Mouse (Mus musculus): ENCODE measurements around the gene Paics.
"Not testable (repeated sequence)": the region's sequence is repeated elsewhere in the genome, so short reads cannot be mapped to it uniquely, and the experiment has no call there.

Paics gene

DNA sequence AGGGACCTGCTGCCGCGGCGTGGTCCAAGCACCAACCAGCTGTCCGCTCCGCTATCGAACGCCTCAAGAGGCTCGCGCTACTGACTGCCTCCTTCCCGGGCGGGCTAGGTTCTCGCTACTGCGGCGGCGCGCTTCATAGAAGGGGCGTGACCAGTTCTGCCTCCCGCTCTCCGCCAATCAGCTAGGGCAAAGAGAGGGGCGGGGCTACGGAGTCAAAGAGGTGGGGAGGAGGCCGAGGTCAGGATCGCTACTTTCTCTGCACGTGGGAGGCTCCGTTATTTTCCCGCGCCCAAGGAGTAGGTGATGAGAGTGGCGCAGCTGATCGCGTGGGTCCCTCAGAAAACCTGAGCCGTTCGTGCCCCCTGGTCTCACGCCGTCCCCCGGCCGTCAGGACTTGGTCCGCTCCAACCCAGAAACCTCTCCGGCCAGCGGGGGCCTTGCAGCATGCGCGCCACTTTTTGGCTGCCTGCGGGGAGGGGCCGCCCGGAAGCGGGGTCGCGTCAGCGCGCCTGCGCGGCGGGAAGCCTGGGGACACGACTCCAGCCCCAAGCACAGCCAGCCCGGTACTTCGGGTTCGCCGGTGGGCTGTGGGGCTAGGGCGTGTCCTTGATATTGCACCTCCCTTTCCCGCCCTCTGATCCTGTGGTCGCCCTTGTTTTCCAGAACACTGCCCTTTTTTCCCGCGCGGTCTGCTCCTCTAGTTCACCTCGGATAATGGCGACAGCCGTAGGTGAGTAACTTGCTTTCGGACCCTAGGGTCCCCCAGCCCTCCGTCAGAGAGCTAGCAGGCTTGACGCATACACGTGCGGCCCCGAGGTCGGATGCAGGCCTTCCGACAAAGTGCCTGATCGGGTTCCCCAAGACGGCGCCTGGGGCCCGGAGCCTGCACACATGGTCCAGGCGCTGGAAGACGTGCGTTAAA, at the start of gene Paics, which contains the start of gene Ppat:
Gene Paics, plus strand, starts transcription at position 202 of the 922 bp plus-strand sequence.
Gene Ppat, minus strand, starts transcription at position 473 of the 922 bp plus-strand sequence.
- DNase-seq (ENCODE audit: low spot score in 2 of 2), result peak; percentile 97 to 98

DNA sequence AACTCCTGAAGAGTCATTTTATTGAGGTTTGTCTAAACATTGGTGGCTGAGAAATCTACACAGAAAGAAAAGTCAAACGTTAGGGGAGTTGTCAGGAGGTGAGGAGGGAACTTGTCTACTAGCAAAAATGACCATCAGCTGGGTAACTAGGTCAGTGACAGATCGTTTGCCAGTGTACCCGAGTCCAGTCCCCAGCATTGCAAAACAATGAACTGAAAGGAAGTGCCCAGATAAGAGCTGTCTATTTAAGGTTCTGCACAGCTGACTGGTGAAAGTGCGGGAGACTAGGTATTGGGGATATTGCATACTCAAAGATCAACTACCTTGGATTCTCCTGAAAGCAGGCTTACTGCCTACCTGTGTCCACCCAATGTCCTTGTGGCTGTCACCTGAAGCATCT, 49.0 kb upstream of the Paics start:
- no peak for DNase-seq (ENCODE audit: low spot score in 2 of 2)

DNA sequence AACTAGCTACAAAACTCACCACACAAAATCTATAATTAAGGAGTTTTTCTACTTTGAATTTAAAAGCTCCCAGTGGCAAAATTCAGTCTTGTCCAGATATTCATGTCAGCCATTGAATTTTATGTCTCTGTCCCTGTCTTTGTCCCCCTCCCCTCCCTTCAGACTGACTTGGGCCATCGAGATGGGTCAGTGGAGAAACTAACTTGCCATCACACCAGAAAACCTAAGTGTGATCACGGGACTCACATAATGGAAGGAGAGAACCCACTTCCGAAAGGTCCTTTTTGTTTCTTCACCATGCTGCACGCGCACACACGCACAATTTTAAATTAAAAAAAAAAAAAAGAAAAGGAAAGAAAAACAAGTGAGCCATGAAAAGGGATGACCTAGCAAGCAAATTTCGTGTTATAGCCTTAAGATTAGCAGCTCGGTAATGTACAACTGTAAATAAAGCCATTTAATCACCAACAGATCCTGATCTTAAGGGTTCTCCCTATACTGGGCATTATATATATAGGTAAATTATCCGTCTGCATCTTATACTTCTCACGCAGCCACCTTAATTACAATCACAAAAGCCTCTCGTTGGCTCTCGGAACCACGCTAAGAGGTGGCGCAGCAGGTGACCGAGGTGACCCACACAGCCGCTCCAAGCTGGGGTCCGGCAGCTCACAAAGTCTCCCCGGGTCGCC, 46.2 kb upstream of the Paics start:
- DNase-seq (ENCODE audit: low spot score in 2 of 2), result no peak

DNA sequence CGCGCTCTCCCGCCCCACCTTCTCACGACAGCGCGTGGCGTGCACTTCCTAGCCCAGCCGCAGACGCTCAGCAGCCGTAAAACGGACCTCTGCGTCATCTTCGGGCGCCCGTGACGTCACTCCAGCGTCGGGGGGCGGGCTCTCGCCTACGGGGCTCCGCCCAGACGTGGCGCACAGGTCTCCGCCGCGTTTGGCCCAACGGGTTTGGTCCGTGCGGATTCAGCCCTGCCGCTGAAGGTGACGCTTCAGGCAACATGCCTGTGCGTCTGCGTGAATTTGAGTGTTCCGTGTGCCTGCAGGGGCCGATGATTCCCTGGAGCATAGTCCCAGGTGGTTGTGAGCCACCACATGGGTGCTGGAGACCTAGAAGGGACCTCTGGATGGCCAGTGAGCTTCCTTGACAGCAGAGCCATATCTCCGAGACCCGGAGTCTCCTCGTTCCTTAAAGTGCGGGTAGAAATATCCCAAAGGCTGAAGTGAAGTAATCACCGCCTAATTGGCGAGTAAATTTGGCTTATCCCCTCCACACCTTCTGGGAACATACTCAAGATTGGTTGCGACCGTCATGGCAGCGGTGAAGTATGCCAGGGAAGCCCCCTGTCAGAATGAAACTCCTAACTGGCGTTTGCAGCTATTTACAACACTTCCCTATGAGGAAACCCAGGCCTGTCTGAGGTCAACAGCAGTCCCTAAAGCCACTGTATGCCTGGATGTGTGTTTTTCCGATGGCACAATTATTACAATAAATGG, 45.5 kb upstream of the Paics start, which contains the start of gene Aasdh:
Gene Aasdh, minus strand, starts transcription at position 110 of the 750 bp plus-strand sequence.
- peak; percentile 96 to 97 for DNase-seq (ENCODE audit: low spot score in 2 of 2)

DNA sequence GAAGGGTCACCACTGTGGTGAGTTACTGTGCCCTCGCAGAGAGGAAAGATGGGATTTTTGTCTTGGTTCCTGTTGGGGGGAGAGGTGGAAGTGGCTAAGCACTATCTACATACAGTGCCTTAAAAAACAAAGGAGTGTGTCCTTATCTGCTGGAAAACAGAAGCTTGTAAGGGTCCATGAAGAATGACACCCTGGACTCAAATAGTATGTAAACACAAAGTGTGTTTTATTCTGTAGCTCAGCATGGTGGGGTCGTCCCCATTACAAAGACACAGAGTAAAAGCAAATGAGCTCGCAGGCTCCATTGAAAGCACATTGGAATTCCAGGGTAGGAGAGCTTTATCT, 45.0 kb upstream of the Paics start:
- no peak for DNase-seq (ENCODE audit: low spot score in 2 of 2)

DNA sequence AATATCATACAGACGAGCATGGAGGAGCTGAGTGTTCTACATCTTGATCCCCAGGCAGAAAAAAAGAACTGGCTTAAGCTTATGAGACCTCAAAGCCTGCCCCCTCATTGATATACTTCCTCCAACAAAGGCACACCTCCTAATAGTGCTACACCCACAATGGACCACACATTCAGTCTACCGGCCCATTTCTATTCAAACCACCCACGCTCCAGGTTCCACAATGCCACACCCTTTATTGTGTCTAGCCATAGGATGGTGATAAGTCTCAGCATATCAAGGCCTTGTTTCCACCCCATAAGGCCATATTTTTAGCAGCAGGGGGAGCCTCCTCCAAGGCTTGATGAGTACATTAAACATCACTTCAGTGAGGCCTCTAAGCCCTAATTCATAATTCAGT, 40.3 kb upstream of the Paics start:
- DNase-seq (ENCODE audit: low spot score in 2 of 2), result no peak

DNA sequence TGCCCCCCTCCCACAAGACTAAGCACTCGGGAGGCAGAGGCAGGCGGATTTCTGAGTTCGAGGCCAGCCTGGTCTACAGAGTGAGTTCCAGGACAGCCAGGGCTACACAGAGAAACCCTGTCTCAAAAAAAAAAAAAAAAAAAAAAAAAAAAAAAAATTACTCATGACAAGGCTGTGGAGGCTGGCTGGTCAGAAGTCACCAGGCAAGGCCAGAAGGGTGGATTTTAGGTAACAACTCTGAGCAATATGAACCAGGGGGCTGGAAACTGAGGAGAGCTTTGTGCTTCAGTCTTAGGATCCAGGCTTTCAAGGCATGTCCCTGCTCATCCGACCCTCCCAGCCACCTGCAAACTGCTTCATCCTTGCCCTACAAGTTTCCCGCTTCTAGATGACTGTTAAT, 38.6 kb upstream of the Paics start:
- not testable (repeated sequence) for DNase-seq (ENCODE audit: low spot score in 2 of 2)

DNA sequence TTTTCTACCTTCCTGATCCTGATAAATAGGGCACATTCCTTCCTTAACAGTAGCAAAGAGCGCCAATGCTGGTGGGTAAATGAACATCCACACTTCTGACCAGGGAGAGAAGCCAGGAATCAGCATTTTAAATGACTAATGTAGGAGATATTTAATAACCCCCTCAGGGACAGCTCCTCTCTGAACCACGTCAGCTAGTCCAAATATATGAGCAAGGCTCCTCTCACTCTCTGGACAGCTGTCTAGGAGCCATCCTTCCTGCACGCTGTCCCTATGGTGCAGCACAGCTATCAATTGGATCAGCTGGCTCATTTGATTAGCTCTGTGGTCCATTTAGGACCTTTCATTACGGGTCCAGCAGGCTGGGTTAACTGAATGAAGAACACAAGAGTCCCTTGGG, 28.3 kb upstream of the Paics start:
- DNase-seq (ENCODE audit: low spot score in 2 of 2), result no peak

DNA sequence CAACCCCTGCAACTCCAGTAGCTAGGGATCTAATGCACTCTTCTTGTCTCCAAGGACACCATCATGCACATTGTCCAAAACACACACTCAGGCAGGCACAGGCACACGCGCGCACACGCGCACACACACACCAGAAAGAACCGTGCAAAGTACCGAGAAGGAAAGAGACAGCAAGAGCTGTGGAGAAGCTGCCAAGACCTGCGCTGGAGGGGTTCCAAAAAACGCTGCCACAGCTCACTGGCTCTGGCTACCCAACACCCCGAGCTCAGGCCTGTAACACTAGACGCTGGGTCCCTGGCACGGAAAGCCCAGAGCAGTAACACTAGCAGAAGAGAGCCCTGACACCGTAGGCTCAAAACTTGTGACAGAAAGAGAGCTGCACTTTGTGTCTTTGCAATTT, 27.7 kb upstream of the Paics start:
- DNase-seq (ENCODE audit: low spot score in 2 of 2), result peak; percentile 44 to 51

DNA sequence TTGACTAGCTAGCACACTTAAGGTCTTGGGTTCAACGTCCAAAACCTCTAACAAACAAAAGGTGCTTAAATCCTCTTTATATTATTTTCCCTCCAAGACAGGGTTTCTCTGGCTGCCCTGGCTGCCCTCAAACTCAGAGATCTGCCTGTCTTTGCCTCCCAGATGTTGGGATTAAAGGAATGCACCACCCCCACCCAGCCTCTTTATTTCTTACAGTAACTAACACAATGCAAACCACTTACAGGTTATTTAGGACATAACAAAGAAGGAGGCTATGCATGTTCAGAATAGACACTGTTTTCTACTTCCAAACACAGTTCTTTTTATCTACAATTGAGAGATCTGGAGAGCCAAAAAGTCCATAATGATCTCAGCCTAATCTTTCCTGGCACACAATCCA, 26.8 kb upstream of the Paics start:
- DNase-seq (ENCODE audit: low spot score in 2 of 2), result no peak

DNA sequence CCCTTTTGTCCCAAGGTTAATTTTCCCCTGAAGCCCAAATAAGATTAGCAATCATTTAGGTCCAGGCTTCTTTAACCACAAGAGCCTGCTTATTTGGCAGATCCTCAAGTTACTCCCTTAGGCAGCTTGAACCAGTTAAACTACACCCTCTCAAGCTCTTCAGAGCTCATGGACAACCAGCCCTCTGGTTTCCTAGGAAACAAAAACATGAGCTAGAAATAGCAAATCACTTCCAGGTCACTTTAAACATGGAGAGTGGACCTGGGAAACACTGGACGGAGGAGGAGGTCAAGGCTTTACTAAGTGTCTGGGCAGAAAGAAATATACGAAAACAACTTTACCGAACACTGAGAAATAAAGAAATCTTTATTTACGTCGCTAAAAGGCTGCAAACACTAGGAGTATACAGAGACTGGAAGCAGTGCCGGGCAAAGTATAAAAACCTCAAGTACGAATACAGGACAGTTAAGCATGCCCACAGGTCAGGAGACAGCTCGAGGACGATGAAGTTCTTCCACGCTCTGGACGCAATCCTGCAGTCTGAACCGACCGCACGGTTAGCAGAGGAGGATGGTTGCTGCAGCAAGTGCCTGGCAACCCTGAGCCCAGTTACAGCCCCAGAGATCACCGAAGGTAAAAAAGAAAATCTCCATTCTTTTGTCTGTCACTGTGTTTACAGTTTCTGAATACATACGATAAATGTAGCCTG, 22.8 kb upstream of the Paics start:
- DNase-seq (ENCODE audit: low spot score in 2 of 2), result peak in 1 of 2 experiments; percentile 24

DNA sequence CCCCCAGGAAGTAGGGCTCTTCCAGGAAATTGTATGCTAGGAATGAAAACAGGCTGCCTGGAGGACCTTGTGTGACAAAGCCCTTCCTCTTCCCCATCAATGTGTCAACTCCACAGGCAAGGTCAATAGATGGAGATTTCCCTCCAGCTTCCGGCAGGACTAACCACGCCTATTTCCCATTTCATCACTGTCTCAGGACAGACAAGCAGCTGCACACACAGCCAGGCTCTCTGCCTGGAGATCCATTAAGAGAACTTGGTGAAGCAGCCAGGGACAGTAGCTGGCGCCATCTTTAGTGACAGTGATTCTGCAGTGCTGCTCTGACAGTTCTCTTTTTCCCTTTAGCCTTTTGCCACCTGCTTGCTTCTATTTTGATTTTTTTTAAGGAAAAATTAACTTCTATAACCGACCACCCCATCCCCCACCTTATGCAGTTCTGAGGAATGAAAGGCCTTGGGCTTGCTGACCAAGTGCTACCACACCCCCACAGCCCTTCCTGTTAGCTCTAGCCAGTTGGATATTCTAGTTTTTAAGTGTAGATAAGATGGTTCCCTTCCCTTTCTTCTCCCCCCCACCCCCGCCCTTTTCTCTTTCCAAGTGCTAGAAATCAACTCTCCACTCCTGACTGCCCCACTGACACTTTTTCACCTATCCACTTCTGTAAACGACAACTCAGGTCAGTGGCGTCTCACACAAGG, 21.8 kb upstream of the Paics start:
- DNase-seq (ENCODE audit: low spot score in 2 of 2), result no peak

DNA sequence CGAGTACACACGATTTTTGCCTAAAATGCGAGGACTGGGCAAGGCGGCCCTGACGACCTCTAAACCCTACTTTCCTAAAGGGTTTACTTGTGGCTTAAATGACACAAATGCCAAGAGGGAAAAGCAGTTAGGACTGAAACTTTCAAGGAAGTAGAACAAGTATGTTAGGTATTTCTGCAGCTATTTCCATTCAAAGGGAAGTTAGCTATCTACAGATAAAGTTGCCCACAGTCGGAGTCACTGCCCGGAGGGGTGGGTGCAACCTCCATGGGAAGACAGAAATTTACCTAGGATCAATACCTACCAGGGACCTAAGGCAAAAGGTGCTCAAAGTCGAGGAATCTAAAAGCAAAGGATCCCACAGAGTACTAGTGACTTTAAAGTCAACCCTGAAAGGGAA, 11.4 kb upstream of the Paics start:
- no peak for DNase-seq (ENCODE audit: low spot score in 2 of 2)

DNA sequence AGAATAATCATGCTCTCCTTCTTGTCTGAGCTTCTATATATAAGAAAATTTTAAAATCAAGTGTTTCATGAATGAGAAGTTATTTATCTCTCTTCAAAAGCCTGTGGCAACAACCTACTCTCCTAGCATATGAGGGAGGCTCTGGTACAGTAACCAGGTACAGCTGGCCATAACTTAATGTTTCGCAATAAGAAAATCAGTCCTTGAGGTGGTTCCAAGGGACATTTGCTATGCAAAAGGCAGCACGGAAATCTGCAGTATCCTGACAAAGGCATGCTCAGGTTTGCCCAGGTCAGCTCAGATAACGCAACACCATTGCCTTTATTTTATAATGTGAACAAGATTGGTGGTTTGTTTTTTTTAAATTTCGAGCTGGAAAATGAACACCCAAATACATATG, 9.1 kb upstream of the Paics start:
- no peak for DNase-seq (ENCODE audit: low spot score in 2 of 2)

DNA sequence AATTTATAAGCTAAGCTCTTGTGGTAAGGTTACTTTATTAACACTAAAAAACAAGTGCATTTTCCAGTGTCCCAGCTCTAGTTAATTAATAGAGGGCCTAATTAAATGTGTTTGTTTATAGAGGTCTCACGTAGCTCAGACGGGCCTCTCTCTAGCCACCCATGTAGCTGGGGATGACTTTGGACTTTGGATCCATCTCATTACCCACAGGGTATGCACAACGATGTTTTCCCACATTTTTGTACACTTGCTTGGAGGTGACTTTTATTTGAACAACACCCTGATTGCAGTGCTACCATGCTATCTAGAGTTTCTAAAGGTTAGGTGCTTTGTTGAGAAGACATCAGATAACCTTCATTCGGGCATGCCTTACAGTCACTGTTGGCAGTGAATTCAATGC, 8.6 kb upstream of the Paics start:
- DNase-seq (ENCODE audit: low spot score in 2 of 2), result no peak

DNA sequence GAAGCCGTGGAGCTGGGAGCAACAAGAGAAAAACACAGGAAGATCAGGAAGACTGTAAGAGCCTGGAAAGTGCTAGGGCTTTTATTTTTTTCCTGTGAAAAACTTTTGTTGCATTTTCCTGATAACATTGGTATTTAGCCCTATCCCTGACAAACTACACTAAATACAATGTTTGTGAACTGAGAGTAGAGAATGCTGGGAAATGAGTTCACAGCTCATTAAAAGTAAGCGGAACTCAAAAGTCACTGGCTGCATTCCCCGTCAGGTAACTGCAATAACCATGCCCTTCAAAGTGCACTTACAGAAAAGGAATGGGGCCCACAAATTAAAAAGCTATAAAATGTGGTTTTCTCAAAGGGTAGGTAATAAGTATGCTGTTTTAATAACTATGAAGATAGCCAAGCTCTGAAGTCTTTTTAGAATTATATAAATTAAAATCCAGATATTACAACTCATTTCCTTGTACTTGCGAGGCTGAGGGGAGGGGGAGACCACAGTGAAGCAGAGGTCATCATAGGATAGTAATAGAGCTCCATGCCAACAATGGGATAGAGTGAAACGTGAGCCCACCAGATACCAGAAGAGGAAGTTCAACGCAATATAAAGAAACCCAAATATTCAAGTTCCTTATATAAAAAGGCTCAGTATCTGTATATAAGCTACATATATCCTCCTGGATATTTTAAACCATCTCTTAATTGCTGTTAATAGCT, 6.0 kb upstream of the Paics start:
- DNase-seq (ENCODE audit: low spot score in 2 of 2), result no peak

DNA sequence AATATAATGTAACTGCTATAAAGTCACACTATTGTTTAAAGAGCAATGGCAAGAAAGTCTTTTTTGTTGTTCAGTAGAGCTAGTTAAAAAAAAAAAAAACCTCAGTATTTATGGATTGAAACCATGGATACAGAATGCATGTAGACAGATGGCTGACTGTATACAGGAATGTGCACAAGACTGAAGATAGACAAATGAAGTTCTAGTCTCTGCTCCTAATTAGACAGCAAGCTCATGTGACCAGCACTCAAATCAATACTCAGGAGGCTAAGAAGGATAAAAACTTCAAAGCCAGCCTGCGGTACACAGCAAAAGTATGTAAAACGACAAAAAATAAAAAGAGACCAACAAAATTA, 5.5 kb upstream of the Paics start:
- DNase-seq (ENCODE audit: low spot score in 2 of 2), result no peak

DNA sequence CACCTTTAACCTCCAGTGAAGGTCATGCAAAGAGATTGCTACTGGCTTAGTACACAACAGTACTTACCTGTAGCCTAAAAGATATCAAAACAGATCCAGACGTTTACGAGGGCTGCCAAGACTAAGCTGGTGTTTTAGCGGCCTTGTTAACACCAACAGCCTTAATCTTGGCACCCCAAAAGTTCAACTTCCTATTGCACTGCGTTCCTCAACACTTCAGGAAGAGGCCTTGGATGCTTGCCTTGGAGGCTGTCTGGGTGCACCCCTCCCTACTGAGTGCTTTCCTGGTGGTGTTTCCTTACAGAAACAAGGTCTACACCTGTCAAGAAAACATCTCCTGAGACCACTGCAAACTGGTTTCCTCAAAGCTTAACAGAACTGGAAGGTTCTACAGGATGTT, 4.0 kb upstream of the Paics start:
- no peak for DNase-seq (ENCODE audit: low spot score in 2 of 2)

DNA sequence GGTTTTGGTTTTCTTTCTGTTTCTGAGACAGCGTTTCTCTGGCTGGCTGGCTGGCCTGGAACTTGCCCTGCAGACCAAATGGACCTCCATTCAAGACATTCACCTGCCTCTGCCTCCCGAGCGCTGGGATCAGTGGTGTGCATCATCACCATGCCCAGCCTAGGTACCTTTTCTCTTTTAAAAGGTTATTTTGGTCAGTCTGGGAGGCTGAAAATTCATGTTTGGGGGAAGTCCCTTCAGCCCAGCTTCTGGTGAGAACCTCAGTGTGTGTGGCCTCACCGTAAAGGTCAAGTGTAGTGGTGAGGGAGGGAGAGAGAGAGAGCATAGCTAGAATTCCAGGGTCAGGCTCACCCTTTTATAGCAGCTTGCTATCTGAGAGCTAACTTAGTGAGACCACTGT, 3.3 kb upstream of the Paics start:
- no peak for DNase-seq (ENCODE audit: low spot score in 2 of 2)

DNA sequence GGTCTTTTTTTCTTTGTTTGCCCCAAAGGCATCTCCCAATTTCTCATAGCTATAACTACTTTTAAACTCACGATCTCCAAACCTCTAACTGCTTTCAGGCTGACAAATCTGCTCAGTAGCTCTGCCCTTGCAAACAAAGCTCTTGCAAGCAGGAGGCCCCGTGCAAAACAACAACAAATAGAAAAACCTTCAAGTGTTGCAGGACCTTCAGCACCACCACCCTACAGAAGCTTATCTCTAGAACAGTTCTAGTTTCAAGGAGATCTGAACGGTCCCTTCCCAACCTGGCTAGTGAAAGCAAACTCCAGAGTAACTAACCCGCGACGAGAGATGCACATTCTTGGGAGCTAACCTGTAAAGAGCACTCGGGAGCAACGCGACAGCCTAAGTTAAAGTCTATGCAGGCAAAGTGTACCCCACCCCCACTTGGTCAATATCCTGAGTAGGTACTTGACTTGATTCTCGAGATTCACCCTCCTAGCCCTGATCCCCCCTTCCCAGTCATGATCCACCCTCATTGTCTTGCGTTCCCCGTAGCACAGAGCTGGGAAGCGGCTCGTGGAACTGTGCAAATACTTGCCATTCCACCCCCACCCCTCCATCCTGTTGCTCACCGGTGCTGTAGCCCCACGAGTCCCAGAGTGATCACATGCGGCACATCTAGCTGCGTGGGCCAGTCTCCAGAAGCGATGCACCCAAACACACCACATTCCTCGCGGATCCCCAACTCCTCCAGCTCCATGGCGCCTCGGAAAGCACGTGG, 583 bp upstream of the Paics start:
- DNase-seq (ENCODE audit: low spot score in 2 of 2), result no peak
